Mouse (Mus musculus) gastrocnemius, postnatal 14 days (tissue): Measurements from ENCODE around the gene Fbxl21. TPM values are rescaled to one million over a fixed set of nuclear protein-coding genes. Genes with fewer than 3 reads are reported as not detected.
A peak's percentile ranks its signal among the peaks of the same experiment; 100 is the strongest.

Experiments
- DNase-seq: peaks from one replicate; pipeline ENCODE4 v3.0.0; 2021; ENCODE audit warnings: mixed read lengths
- intact Hi-C: fragments of 180-260 bp; cut with DNase I; formaldehyde crosslinking; loops from one replicate; pipeline ENCODE4 v1.15.1; 2025; ENCODE audit warnings: low total_unique reads
- total RNA-seq, 2 experiments: library from RNA; stranded (reverse); gene quantifications; 2 replicates each; pipeline ENCODE4 v1.2.3; 2021

Gene Fbxl21
- total RNA-seq, 2 experiments from 2014 or later = 0.14 TPM; not detected in 1

DNA sequence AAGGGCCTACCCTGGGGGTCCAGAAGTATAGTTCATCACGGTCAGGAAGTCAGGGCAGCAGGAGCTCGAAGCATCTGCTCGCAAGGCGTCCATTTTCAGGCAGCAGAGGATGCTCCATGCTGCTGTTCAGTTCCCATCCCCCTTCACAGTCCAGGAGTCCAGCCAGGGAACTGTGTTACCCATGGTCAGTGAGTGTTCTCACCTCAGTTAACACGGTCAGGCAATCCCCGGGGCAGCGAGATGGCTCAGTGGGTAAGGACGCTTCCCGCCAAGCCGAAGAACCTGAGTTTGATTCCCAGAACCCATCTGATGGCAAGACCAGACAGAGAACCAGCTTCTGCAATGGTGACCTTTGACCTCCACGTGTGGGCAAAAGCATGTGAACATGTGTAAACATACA lies 6.0 kb downstream of the Fbxl21 start:
- intact Hi-C loops = no loop called here
- no peak for DNase-seq

DNA sequence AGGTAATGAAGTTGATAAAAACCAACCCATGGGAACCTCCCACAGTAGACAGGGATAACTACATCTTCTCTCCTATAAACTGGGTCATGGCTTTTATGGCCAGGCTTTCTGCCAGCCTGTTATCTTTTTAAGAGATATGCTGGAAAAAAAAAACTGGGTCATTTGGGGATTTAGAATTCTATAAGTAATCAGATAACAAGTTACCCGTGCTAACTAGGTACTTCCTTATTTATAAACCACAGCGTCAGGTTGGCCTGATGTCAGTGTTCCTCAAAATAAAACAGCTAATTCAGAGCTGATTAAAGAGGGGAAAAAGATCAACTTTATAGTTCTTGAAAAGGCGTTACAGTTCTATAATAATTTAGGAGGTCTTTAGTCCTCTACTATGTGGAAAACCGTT lies 6.8 kb downstream of the Fbxl21 start:
- DNase-seq = no peak
- intact Hi-C loops = no loop called here

DNA sequence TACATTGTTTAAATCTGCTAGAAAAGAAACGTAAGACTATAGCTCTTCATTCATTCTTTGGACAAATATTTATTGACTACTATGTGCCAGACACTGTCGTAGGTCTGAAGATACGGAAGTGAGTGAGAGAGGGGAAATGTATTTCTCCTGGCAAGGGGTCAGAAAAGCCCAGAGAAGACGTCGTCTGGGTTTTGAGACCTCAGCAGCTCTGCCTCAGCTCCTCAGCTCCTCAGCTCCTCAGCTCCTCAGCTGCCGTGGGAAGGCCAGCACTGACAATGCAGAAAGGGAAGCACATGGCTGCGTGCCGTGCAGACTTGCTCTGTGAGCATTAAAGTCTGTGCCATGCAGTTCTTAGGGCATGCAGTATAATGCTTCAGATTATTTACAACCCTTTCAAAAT lies 7.4 kb downstream of the Fbxl21 start:
- no peak for DNase-seq
- intact Hi-C loops = no loop called here

DNA sequence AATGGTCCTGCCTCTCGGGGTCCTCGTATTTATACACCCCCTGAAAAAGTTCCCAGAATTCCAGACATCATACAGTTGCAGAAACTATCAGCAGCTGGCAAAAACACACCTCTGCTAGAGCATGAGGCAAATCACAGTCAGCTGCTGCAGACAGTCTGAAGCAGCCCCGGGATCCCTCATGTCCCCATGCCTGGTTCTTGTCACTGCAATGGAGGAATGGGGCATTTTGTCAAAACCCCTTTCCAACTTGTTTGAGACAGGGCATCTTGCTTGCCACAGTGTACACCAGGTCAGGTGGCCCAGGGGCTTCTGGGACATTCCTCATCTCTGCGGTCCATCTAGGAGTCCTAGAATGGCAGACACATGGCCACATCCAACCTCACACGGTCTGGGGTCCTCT lies 12.7 kb downstream of the Fbxl21 start:
- intact Hi-C loops = no loop called here
- no peak for DNase-seq

DNA sequence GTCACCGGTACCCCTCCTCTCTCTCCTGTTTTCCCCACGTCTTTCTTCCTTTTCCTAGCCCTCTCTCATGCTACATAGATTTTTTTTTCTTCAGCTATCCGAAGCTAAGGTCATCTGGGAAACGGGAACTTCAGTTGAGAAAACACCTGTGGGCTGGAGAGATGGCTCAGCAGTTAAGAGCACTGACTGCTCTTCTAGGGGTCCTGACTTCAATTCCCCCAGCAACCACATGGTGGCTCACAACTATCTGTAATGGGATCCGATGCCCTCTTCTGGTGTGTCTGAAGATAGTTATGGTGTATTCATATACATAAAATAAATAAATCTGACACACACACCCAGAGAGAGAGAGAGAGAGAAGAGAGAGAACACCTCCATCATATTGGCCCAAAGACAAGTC lies 13.3 kb downstream of the Fbxl21 start:
- no peak for DNase-seq
- intact Hi-C loops = no loop called here

DNA sequence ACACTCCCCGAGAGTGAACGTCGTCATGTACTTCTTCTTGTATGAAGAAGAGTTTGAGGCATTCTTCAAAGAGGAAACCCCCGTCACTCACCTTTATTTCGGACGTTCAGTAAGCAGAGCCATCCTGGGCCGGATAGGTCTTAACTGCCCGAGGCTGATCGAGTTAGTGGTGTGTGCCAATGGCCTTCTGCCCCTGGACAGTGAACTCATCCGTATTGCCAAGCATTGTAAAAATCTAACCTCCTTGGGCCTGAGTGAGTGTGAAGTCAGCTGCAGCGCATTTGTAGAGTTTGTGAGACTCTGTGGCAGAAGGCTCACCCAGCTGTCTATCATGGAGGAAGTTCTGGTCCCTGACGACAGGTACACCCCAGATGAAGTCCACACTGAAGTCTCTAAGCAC lies 14.8 kb downstream of the Fbxl21 start:
- intact Hi-C loops = no loop called here
- no peak for DNase-seq

DNA sequence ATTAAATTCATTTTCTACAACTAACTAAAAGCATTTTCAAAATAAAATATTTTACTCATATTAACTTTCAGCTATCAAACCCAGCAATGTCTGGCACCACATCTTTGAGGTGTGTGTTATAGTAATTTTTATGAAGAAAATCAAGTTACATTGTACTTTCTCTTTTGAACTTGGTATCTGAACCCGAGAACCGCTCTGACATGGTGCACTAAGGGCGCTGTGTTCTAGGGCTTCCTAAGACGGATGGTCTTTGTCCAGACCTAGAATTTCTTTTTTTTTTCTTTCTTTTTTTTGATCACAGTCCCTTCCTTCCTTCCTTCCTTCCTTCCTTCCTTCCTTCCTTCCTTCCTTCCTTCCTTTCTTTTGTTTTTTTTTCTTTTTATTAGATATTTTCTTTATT lies 17.6 kb downstream of the Fbxl21 start:
- intact Hi-C loops = no loop called here
- DNase-seq = peak; percentile 22

DNA sequence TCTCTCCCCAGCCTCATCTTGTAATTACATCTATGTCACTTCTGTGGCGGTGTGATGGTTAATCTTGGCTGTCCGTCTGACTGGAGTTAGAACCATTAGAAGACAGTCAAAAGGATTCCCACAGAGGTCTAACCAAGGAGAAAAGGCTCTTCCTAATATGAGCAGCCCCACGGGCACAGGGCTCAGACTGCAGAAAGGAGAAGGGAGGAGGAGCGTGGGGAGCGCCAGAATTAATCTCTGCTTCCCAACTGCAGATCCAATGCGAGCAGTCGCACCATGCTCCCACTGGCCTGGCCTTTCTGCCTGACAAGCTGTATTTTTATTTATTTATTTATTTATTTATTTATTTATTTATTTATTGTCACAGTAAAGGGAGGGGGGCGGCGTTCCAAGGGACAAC lies 21.5 kb downstream of the Fbxl21 start:
- intact Hi-C loops = no loop called here
- DNase-seq = no peak

DNA sequence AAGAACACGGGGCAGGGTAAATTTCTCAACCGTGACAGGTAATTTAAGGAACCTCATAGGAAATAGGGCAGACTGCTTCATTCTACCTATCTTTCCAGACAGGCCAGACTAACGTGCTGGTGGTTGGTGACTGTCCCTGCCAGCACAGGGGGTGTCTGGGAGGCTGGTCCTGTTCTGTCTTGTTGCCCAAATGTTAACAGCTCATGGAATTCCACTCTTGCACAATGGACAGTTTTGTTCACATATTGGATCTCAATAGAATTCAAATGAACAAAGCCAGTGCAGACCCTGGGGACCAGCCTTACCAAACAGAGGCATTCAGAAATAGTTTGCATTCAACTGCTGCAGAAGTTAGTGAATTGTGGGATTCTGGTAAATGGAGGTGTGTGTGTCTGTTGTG lies 22.7 kb downstream of the Fbxl21 start:
- intact Hi-C loops = no loop called here
- DNase-seq = no peak

DNA sequence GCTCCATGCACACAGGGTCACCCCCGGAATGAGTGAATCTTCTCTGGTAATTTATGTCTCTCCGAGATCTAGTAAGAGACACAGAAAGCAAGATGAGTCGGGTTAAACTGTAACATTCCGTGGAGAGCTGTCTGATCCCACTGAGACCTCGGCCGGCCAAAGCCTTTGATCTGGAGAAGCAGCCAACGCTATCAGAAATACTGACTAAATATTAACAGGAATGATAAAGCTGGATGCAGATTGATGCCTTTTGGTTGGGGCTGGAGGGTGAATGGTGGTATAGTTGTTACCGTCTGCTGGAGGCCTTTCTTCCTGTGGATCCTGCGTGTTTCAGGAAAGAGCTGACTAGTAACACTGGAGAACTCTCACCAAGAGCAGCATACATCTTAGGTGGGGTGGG lies 26.1 kb downstream of the Fbxl21 start, which contains the start of gene Lect2:
Gene Lect2, minus strand, starts transcription at position 102 of the 400 bp plus-strand sequence.
- intact Hi-C loops = no loop called here
- DNase-seq = no peak

DNA sequence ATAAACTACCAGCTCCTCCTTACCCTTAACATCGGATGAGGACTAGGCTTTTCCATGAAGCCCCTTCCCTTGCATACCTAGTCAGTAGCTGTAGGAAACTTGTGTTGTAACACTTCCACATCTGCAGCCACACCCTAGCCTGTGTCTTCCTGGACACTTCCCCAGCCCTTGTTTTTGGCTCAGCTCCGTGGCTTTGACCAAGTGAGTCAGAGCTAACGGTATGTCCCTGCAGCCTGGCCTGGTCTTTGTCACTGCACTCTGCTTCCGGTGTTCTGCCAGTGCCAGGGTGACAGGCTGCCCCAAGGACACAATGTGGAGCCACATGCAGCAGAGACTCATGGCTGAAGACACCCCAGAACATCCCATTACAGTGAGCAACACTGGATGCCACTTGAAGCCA lies 27.1 kb downstream of the Fbxl21 start:
- DNase-seq = peak; percentile 46

DNA sequence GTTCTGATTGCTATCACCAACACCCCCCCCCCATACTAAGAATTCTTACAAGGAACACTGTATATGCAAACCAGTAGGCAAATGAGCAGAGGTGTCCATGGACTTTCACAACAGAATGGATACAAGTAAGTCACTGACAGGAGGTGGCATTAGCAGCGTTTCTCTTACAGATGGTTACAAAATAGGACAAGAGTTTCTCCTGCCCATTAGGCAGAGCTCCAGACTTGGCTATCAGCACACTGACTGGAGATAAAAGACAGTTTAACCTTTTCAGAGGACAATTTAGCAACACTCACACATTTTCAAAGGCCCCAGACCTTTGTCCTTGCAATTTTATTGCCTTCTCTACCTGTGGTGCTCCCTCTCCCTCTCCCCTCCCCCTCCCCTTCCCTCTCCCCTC lies 28.3 kb downstream of the Fbxl21 start:
- intact Hi-C loops = loop anchor here (10.0 kb wide), 1 partner anchor 184 kb away; no protein-coding TSS in a partner anchor
- no peak for DNase-seq

More for the DNA sequence above, 27.1 kb downstream of the Fbxl21 start:
- intact Hi-C loops = no loop called here

DNA sequence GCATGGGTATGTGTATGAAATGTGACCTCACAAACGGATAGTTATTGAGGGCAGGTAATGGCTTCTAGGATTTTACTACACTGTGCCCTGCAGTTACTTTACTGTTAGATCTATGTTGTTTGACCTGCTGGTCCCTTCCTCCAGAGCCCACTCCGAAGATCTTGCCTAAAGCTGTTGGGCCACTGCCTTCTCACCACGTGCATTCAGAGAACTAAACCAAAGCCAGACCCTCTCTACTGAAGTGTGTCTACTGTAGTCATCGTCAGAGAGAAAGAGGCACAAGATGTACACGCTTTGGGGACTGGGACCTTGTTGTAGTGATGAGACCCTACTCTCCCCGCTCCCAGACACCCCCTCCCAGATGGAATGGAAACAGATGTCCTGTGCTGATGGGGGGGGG lies 29.4 kb downstream of the Fbxl21 start:
- intact Hi-C loops = loop anchor here (10.0 kb wide), 1 partner anchor 183 kb away; no protein-coding TSS in a partner anchor
- DNase-seq = no peak

DNA sequence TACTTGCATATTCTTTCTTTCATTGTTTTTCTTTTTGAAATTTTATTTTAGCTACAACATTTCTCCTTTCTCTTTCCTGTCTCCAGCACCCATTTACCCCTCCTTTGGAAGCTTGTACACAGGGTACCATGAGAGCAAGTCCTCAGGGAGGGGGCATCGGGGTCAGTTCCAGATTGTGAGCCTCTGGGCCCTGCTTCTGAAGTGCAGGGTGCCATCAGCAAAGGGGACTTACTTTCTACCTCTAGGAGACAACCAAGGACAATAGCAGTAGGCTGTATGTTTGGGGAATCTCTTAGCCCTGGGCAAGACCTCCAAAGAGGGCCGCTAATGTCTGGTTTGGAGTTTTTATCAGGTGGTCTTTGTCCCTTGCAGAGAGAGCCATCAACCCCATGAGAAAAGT lies 31.7 kb downstream of the Fbxl21 start:
- DNase-seq = no peak
- intact Hi-C loops = loop anchor here (10.0 kb wide), 1 partner anchor 181 kb away; no protein-coding TSS in a partner anchor

DNA sequence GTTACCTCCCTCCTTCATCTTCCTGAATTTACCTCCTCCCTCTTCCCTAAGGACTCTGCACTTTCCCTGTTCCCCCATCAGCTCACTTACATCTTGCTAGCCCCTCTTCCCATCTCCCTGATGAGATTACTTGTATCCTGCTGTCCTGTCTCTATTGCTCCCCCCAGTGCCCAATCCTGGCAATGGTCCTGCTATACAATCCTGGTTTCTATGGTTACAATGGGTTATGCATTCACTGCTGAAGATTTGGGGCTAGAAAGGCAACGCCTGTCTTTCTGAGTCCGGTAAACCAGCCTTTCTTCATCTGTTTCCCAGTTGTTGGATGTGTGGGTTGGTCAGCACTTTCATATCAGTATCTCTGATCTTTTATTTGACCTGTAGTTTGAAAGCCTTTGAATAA lies 32.1 kb downstream of the Fbxl21 start:
- intact Hi-C loops = loop anchor here (10.0 kb wide), 1 partner anchor 180 kb away; no protein-coding TSS in a partner anchor
- no peak for DNase-seq

DNA sequence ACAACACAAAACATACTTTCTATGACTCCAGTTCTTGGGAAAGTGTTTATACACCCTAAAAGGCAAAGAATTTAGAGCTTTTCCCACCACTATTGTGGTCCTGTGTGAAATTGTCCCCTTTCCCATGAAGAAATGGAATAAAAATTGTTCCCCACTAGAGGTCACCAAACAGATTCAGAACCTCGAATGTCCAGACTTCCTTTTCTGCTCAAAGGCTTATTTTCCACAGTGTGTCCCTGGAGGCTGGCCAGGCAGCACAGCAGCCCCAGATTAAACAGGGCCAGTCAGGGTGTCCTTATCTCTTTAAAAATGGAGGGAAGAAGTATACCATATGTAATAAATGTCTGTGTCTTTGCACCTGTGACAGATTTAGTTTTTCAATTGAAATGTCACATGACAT lies 33.7 kb downstream of the Fbxl21 start:
- intact Hi-C loops = loop anchor here (10.0 kb wide), 1 partner anchor 179 kb away; no protein-coding TSS in a partner anchor
- DNase-seq = peak; percentile 60

DNA sequence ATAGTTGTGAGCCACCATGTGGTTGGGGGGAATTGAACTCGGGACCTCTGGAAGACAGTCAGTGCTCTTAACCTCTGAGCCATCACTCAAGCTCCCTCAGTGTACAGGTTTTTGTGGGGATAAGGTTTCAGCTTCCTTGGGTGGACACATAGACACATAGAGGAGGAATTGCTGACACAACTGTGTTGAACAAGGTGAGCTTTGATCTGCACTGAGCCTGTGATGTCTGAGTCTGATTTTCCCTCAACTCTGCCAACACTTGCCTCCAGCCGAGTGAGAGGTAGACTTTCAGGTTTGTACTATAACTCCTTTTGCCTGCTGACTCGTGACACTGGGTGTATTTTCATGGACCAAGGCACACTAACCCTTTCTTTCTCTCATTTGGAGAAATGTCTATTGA lies 34.4 kb downstream of the Fbxl21 start:
- intact Hi-C loops = loop anchor here (10.0 kb wide), 1 partner anchor 178 kb away; no protein-coding TSS in a partner anchor
- no peak for DNase-seq

DNA sequence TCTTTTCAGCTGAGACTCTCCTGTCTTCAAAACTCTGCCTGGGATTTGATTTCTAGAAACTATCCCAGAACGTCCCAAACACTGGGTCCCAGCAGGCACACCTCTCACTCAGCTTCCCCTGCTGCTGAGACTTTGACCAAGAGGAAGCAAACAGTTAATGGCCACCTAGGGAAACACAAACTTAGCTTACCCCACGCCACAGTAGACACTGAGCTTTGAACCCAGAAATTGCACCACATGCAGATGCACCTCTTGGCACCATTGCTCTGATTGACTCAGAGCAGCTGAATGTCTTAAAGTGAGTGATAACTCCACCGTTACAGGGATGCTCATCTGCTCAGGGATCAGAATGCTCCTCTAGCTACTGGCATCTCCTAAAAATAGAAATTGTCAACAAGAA lies 36.5 kb downstream of the Fbxl21 start:
- intact Hi-C loops = loop anchor here (10.0 kb wide), 1 partner anchor 176 kb away; no protein-coding TSS in a partner anchor
- no peak for DNase-seq

DNA sequence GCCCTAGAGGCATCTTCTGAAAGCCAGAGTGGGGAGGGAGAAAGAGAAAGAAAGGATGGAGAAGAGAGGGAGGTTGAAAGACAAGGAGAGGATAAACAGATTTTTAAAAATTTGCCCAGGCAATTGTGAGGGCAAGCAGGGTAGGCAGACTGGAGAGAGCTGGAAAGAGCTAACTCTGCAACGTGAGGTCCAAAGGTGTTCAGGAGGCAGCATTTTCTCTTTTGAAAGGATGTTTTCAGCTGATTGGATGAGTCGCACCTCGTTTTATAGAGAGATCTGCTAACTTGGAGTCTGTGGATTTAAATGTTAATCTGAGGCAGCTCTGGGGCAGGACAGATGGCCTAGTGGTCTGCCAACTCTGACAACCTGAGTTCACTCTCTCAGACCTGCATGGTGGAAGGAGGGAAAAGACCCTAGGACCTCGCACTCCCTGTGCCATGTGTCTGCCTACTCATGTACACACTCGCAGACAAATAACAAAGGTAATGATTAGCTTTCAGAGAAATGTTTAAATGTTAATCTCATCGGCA lies 37.6 kb downstream of the Fbxl21 start:
- intact Hi-C loops = loop anchor here (5.0 to 10.0 kb wide), 3 partner anchors 82 to 1157 kb away; no protein-coding TSS in a partner anchor
- DNase-seq = no peak

DNA sequence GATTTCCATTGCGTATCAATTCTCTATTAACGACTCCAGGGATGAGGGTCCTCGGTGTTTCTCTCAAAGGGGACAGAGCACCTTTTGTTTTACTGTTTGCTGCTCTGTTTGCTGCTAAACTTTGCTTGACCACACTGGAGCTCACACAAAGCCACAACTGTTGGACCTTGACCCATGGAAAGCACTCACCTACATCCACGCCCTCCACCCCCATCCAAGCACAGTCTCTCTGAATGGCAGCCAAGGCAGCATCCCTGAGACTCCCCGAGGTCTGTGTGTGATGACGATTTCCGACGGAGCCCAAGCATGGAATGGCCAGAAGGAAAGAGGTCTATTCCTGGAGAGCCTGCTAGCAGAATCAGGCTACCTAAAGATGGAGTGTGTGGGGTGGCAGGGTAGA lies 38.9 kb downstream of the Fbxl21 start:
- intact Hi-C loops = loop anchor here (5.0 kb wide), 2 partner anchors 81 to 1156 kb away; no protein-coding TSS in a partner anchor
- DNase-seq = no peak

DNA sequence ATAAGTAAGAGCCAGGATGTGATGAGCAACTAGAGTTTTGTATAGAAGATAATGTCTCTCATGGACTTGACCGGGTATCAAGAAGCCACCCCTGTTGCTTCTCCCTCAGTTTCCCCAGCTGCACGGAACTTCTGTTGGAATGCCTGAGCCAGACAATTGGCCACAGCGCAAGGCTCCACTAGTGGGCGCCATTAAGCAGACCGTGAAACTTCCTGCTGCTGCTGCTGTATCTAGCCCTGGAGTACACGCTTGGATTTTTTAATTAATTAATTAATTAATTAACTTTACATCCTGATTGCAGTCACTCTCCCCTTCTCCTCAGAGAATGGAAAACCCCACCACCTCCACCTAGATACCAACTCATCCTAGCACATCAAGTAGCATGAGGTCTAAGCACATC lies 40.8 kb downstream of the Fbxl21 start:
- peak; percentile 42 for DNase-seq
- intact Hi-C loops = loop anchor here (5.0 kb wide), 2 partner anchors 79 to 1154 kb away; no protein-coding TSS in a partner anchor
